Mouse (Mus musculus) neural tube, embryonic 14.5 days (tissue): ENCODE results near the gene Plekhg1. TPM values are rescaled to one million over a fixed set of nuclear protein-coding genes. Genes with fewer than 3 reads are reported as not detected.

ENCODE experiments used
- ATAC-seq: fragments of 200-750 bp; cut with Nextera tagmentation; 2 replicates; pipeline ENCODE4 v1.8.0; 2017; ENCODE audit warnings: low read depth, mild to moderate bottlenecking, moderate TSS enrichment, moderate library complexity
- H3K27ac ChIP-seq: fragments of 300-500 bp; sonication (generic); 2 replicates; pipeline ENCODE4 v1.5.1; 2014; ENCODE audit warnings: low read depth, mild to moderate bottlenecking, control low read depth, low read length, moderate library complexity, mixed read lengths
- H3K27me3 ChIP-seq: fragments of 300-500 bp; sonication (generic); 2 replicates; pipeline ENCODE4 v1.6.1; 2014; ENCODE audit warnings: low read length; ENCODE audit not compliant: control insufficient read depth, insufficient read depth
- H3K36me3 ChIP-seq: fragments of 300-500 bp; sonication (generic); 2 replicates; pipeline ENCODE4 v1.6.1; 2014; ENCODE audit warnings: low read length, mixed read lengths; ENCODE audit not compliant: control insufficient read depth, insufficient read depth
- H3K4me1 ChIP-seq: fragments of 300-500 bp; sonication (generic); 2 replicates; pipeline ENCODE4 v1.6.1; 2014; ENCODE audit warnings: low read length; ENCODE audit not compliant: control insufficient read depth, insufficient read depth
- H3K4me2 ChIP-seq: fragments of 300-500 bp; sonication (generic); 2 replicates; pipeline ENCODE4 v1.6.1; 2014; ENCODE audit warnings: mild to moderate bottlenecking, low read depth, low read length, control low read depth
- H3K4me3 ChIP-seq: fragments of 300-500 bp; sonication (generic); 2 replicates; pipeline ENCODE4 v1.5.1; 2014; ENCODE audit warnings: low read depth, low read length, control low read depth, mixed read lengths
- H3K9ac ChIP-seq: fragments of 300-500 bp; sonication (generic); replicated peaks from 2 replicates; pipeline ENCODE4 v1.6.1; 2014; ENCODE audit warnings: low read depth, mild to moderate bottlenecking, control low read depth, low read length, mixed read lengths
- H3K9me3 ChIP-seq: fragments of 300-500 bp; sonication (generic); 2 replicates; pipeline ENCODE4 v1.6.1; 2016; ENCODE audit warnings: low read length; ENCODE audit not compliant: control insufficient read depth
- WGBS: fragments of 180-500 bp; shearing (Covaris S2); extraction: QIAGEN DNeasy Blood & Tissue Kit; methylation state at CpG from one replicate; pipeline ENCODE4 v1.1.7; 2014; 5-methylcytosine and 5-hydroxymethylcytosine counted together
- polyA plus RNA-seq: library from polyadenylated mRNA; unstranded; fragments of >200 nt; fragmentation: Nextera tagmentation; extraction: Ambion mirVana; gene quantifications from 2 replicates; pipeline ENCODE4 v1.2.1, GENCODE M21; 2014

Gene Plekhg1
- polyA plus RNA-seq, 1 experiment from 2014 or later, result 4.4 TPM

GRCm38 (mm10) chr10:3972981-3973588 lies 232.9 kb downstream of the Plekhg1 start, which contains the start of gene Mthfd1l:
Gene Mthfd1l, plus strand, starts transcription at chr10:3973118.
- under 1% methylated on average over 40 of the region's 40 CpGs for WGBS
- H3K4me3 ChIP-seq, result peak within 1 kb of the TSS; percentile 73
- H3K27ac ChIP-seq, result peak within 1 kb of the TSS; percentile 78
- H3K9me3 ChIP-seq, result no peaks in the 10 kb centered on the region
- no peaks in the 10 kb centered on the region for H3K27me3 ChIP-seq
- peak within 1 kb of the TSS; percentile 89 for H3K4me2 ChIP-seq
- no peaks in the 10 kb centered on the region for H3K36me3 ChIP-seq
- ATAC-seq, result peak; percentile 87
- H3K9ac ChIP-seq, result peak within 1 kb of the TSS; percentile 80
- H3K4me1 ChIP-seq, result no peaks in the 10 kb centered on the region

- Histone ChIP-seq H3K36me3 (no peaks in the 10 kb centered on the region), H3K27ac (peak overlapping the region; percentile 78), H3K27me3 (no peaks in the 10 kb centered on the region), H3K4me3 (peak overlapping the region; percentile 73), H3K4me2 (peak overlapping the region; percentile 89), H3K9me3 (no peaks in the 10 kb centered on the region), H3K9ac (peak overlapping the region; percentile 80), H3K4me1 (no peaks in the 10 kb centered on the region)
- peak; percentile 91 for ATAC-seq
- under 1% methylated on average over 36 of the region's 39 CpGs for WGBS
Observed at GRCm38 (mm10) chr10:3973589-3974070, 233.5 kb downstream of the Plekhg1 start.

- Histone ChIP-seq H3K4me2 (no peak overlapping the region), H3K4me1 (no peaks in the 10 kb centered on the region), H3K9ac (no peak overlapping the region), H3K9me3 (no peaks in the 10 kb centered on the region), H3K27me3 (no peaks in the 10 kb centered on the region), H3K36me3 (no peaks in the 10 kb centered on the region), H3K27ac (no peak overlapping the region), H3K4me3 (no peak overlapping the region)
- ATAC-seq, result no peak
- 80% methylated on average over 3 of the region's 3 CpGs for WGBS
Observed at GRCm38 (mm10) chr10:3974380-3974779, 234.2 kb downstream of the Plekhg1 start.

GRCm38 (mm10) chr10:3975898-3976622 lies 235.9 kb downstream of the Plekhg1 start:
- no peak overlapping the region for H3K4me3 ChIP-seq
- no peak overlapping the region for H3K4me2 ChIP-seq
- no peak overlapping the region for H3K9ac ChIP-seq
- H3K36me3 ChIP-seq, result no peaks in the 10 kb centered on the region
- H3K27ac ChIP-seq, result no peak overlapping the region
- WGBS, result 62% methylated on average over 6 of the region's 6 CpGs
- no peaks in the 10 kb centered on the region for H3K4me1 ChIP-seq
- H3K9me3 ChIP-seq, result no peaks in the 10 kb centered on the region
- H3K27me3 ChIP-seq, result no peaks in the 10 kb centered on the region
- no peak for ATAC-seq

GRCm38 (mm10) chr10:3976623-3977010 lies 236.5 kb downstream of the Plekhg1 start:
- Histone ChIP-seq H3K4me2 (no peak overlapping the region), H3K4me1 (no peaks in the 10 kb centered on the region), H3K4me3 (no peak overlapping the region), H3K9ac (no peak overlapping the region), H3K9me3 (no peaks in the 10 kb centered on the region), H3K27ac (no peak overlapping the region), H3K27me3 (no peaks in the 10 kb centered on the region), H3K36me3 (no peaks in the 10 kb centered on the region)
- ATAC-seq, result no peak
- WGBS, result 82% methylated on average over 4 of the region's 4 CpGs

GRCm38 (mm10) chr10:3978326-3978725 lies 238.2 kb downstream of the Plekhg1 start:
- no peaks in the 10 kb centered on the region for H3K36me3 ChIP-seq
- H3K4me2 ChIP-seq, result no peak overlapping the region
- no peak for ATAC-seq
- no peak overlapping the region for H3K4me3 ChIP-seq
- no peaks in the 10 kb centered on the region for H3K4me1 ChIP-seq
- no peak overlapping the region for H3K9ac ChIP-seq
- H3K9me3 ChIP-seq, result no peaks in the 10 kb centered on the region
- H3K27ac ChIP-seq, result no peak overlapping the region
- 65% methylated on average over 3 of the region's 3 CpGs for WGBS
- H3K27me3 ChIP-seq, result no peaks in the 10 kb centered on the region

- Histone ChIP-seq H3K27me3 (no peaks in the 10 kb centered on the region), H3K27ac (no peak overlapping the region), H3K36me3 (no peaks in the 10 kb centered on the region), H3K4me1 (no peaks in the 10 kb centered on the region), H3K4me2 (no peak overlapping the region), H3K9ac (no peak overlapping the region), H3K4me3 (no peak overlapping the region), H3K9me3 (no peaks in the 10 kb centered on the region)
- WGBS, result 93% methylated on average over 5 of the region's 5 CpGs
- peak; percentile 48; the same call in 1 of the 2 replicates for ATAC-seq
Observed at GRCm38 (mm10) chr10:3978792-3979488, 238.8 kb downstream of the Plekhg1 start.

- Histone ChIP-seq H3K4me2 (no peak overlapping the region), H3K27ac (no peak overlapping the region), H3K27me3 (no peaks in the 10 kb centered on the region), H3K9me3 (no peaks in the 10 kb centered on the region), H3K36me3 (no peaks in the 10 kb centered on the region), H3K9ac (no peak overlapping the region), H3K4me3 (no peak overlapping the region), H3K4me1 (no peaks in the 10 kb centered on the region)
- WGBS, result 88% methylated on average over 4 of the region's 4 CpGs
- no peak for ATAC-seq
Observed at GRCm38 (mm10) chr10:3980231-3980630, 240.1 kb downstream of the Plekhg1 start.
